ENCODE assay signal across 9 mouse cellular contexts in genomic region chr6:71143154-71143893, GRCm38 (mm10). TPM values are rescaled to one million over a fixed set of nuclear protein-coding genes. Genes with fewer than 3 reads are reported as not detected.
DNase-seq lines count a peak whose midpoint lies in the region; ATAC-seq and TF ChIP-seq lines count a peak whose summit lies in the region.
"Had no signal": no experiment of that assay in that cellular context is flagged by ENCODE, and none has a peak within 500 bp of the region (broad histone marks: within the 10 kb centered on the region; RNA-seq: fewer than 3 reads in every experiment).

No protein-coding gene starts in this region.

- no peak for ATAC-seq in hindbrain, embryonic 14.5 days (ENCODE audit: low FRiP score)
- no peak; the same call in 1 of the 2 replicates for ATAC-seq in liver, embryonic 12.5 days
- peak; percentile 1; the same call in 1 of the 2 replicates for ATAC-seq in stomach, postnatal 0 days (ENCODE audit: low FRiP score, low TSS enrichment)
- ATAC-seq in granulocyte monocyte progenitor cell, adult 5-6 weeks (replicated peaks; ENCODE audit: poor library complexity, severe bottlenecking): no peak
- ATAC-seq: Patski had no signal

- H3K4me2 ChIP-seq in hindbrain, embryonic 14.5 days (replicated peaks): peak overlapping the region; percentile 94
- peak overlapping the region; percentile 83 for H3K4me2 ChIP-seq in liver, embryonic 12.5 days
- peak overlapping the region; percentile 78 for H3K4me2 ChIP-seq in stomach, postnatal 0 days (replicated peaks; ENCODE audit: low read depth)

- H3K9me3 ChIP-seq in hindbrain, embryonic 14.5 days (ENCODE audit: control insufficient read depth, low read length): no peaks in the 10 kb centered on the region
- no peaks in the 10 kb centered on the region for H3K9me3 ChIP-seq in liver, embryonic 12.5 days (replicated peaks)
- H3K9me3 ChIP-seq in stomach, postnatal 0 days (ENCODE audit: control insufficient read depth, low read length): no peaks in the 10 kb centered on the region

- peak overlapping the region; percentile 84 for H3K9ac ChIP-seq in hindbrain, embryonic 14.5 days
- H3K9ac ChIP-seq in liver, embryonic 12.5 days: peak overlapping the region; percentile 65
- peak overlapping the region; percentile 80 for H3K9ac ChIP-seq in stomach, postnatal 0 days (ENCODE audit: low read length)

- H3K27ac ChIP-seq in layer of hippocampus, adult 2 months: peak overlapping the region; percentile 91
- peak overlapping the region; percentile 79; the same call in 1 of the 2 replicates for H3K27ac ChIP-seq in hindbrain, embryonic 14.5 days
- H3K27ac ChIP-seq in liver, embryonic 12.5 days: 0 out of 2 replicates have a peak overlapping the region, but pooled peaks have one; percentile 54
- H3K27ac ChIP-seq in stomach, postnatal 0 days (replicated peaks): peak overlapping the region; percentile 80; the same call in 1 of the 2 replicates

- DNase-seq in layer of hippocampus, adult 2 months (ENCODE audit: low spot score in 2 of 2): no peak
- DNase-seq in layer of hippocampus, adult 18-20 months (ENCODE audit: low spot score in 2 of 2): no peak
- DNase-seq in cerebellum, postnatal 25 days: peak; percentile 23 to 34
- DNase-seq in hindbrain, embryonic 14.5 days (ENCODE audit: low spot score): no peak
- no peak for DNase-seq in stomach, postnatal 0 days (ENCODE audit: low spot score)
- no peak for DNase-seq in urinary bladder, adult 18-20 months (ENCODE audit: low spot score in 2 of 2)

- H3K4me1 ChIP-seq in hindbrain, embryonic 14.5 days (replicated peaks; ENCODE audit: control insufficient read depth, insufficient read depth, low read length): 0 out of 2 replicates have a peak, but pooled peaks cover 5% of the 10 kb centered on the region
- peaks cover 21% of the 10 kb centered on the region for H3K4me1 ChIP-seq in liver, embryonic 12.5 days
- H3K4me1 ChIP-seq in stomach, postnatal 0 days (replicated peaks; ENCODE audit: control insufficient read depth, insufficient read depth): no peaks in the 10 kb centered on the region

- no peak for TF ChIP-seq CTCF in layer of hippocampus, adult 2 months (conservative IDR thresholded peaks at IDR 0.05)
- TF ChIP-seq CTCF in stomach, postnatal 0 days (IDR thresholded peaks at IDR 0.05; ENCODE audit: low read depth): no peak

- TF ChIP-seq EP300 in stomach, postnatal 0 days (optimal IDR thresholded peaks at IDR 0.05): no peak

- no peaks in the 10 kb centered on the region for H3K27me3 ChIP-seq in hindbrain, embryonic 14.5 days (ENCODE audit: control insufficient read depth, insufficient read depth, low read length)
- peaks cover 15% of the 10 kb centered on the region; the same call in 1 of the 2 replicates for H3K27me3 ChIP-seq in liver, embryonic 12.5 days (replicated peaks)
- no peaks in the 10 kb centered on the region for H3K27me3 ChIP-seq in stomach, postnatal 0 days (ENCODE audit: control insufficient read depth, insufficient read depth, low read length)
- H3K27me3 ChIP-seq: Patski had no signal

- no peaks in the 10 kb centered on the region for H3K36me3 ChIP-seq in hindbrain, embryonic 14.5 days (replicated peaks; ENCODE audit: control insufficient read depth, insufficient read depth)
- no peaks in the 10 kb centered on the region for H3K36me3 ChIP-seq in liver, embryonic 12.5 days
- H3K36me3 ChIP-seq in stomach, postnatal 0 days (ENCODE audit: control insufficient read depth, insufficient read depth, low read length): no peaks in the 10 kb centered on the region

- H3K4me3 ChIP-seq in layer of hippocampus, adult 2 months: peak overlapping the region; percentile 81
- peak overlapping the region; percentile 67 for H3K4me3 ChIP-seq in hindbrain, embryonic 14.5 days (replicated peaks; ENCODE audit: low read length)
- H3K4me3 ChIP-seq in liver, embryonic 12.5 days: peak overlapping the region; percentile 60
- peak overlapping the region; percentile 61 for H3K4me3 ChIP-seq in stomach, postnatal 0 days (ENCODE audit: low read depth, low read length)

- 2% methylated on average over 19 of the region's 19 CpGs for WGBS in hindbrain, embryonic 14.5 days
- 4% methylated on average over 19 of the region's 19 CpGs for WGBS in liver, embryonic 12.5 days (ENCODE audit: insufficient replicate concordance)
- 2% methylated on average over 19 of the region's 19 CpGs for WGBS in stomach, postnatal 0 days

RNA-seq across cellular contexts. Expression of gene Thnsl2, which starts 0.9 kb away (rescaled TPM):
- 1 to 10 TPM; 3.9 to 4.1 TPM for total RNA-seq in layer of hippocampus, adult 2 months (2021)
- total RNA-seq in layer of hippocampus, adult 18-20 months (2021): 1 to 10 TPM; 4.1 to 4.9 TPM
- 4.5 and 5.5 TPM in 2 replicates for polyA plus RNA-seq in hindbrain, embryonic 14.5 days (2014; fragmentation: Nextera tagmentation; extraction: Ambion mirVana)
- polyA plus RNA-seq in liver, embryonic 12.5 days (2016; fragmentation: Nextera tagmentation; extraction: Ambion mirVana): 6.4 TPM in 2 replicates
- polyA plus RNA-seq in stomach, postnatal 0 days (2015; fragmentation: Nextera tagmentation; extraction: Ambion mirVana): 10.0 TPM in 2 replicates
- total RNA-seq in granulocyte monocyte progenitor cell, adult 5-6 weeks (2014; fragmentation: Nextera tagmentation): 0.17 and 0.69 TPM in 2 replicates
- total RNA-seq in granulocyte monocyte progenitor cell, adult 5-6 weeks (2017): 0.10 and 1.3 TPM in 2 replicates

RNA-seq across cellular contexts. Expression of gene Fabp1, which starts 56.3 kb away (rescaled TPM):
- not detected for total RNA-seq in layer of hippocampus, adult 2 months (2021)
- not detected for total RNA-seq in layer of hippocampus, adult 18-20 months (2021)
- not detected in 2 replicates for polyA plus RNA-seq in hindbrain, embryonic 14.5 days (2014; fragmentation: Nextera tagmentation; extraction: Ambion mirVana)
- 109 and 117 TPM in 2 replicates for polyA plus RNA-seq in liver, embryonic 12.5 days (2016; fragmentation: Nextera tagmentation; extraction: Ambion mirVana)
- 208 and 210 TPM in 2 replicates for polyA plus RNA-seq in stomach, postnatal 0 days (2015; fragmentation: Nextera tagmentation; extraction: Ambion mirVana)
- total RNA-seq in granulocyte monocyte progenitor cell, adult 5-6 weeks (2014; fragmentation: Nextera tagmentation): 0.73 TPM in 1 of 2 replicates, not detected in the other
- not detected in 2 replicates for total RNA-seq in granulocyte monocyte progenitor cell, adult 5-6 weeks (2017)
- polyA plus RNA-seq: Patski had no signal

Comparison
In these comparisons a context has a peak if more than half of its experiments do, and no peak if none do; other contexts are left out.
1. DNase-seq: peak in cerebellum, postnatal 25 days (2 of 2); none in layer of hippocampus, adult 2 months (0 of 2), layer of hippocampus, adult 18-20 months (0 of 2), hindbrain, embryonic 14.5 days (single experiment), stomach, postnatal 0 days (single experiment) and urinary bladder, adult 18-20 months (0 of 2).
2. Peak in every context shown above with its lines, with median percentiles within 50 percentile points of each other: H3K27ac ChIP-seq, H3K4me3 ChIP-seq, H3K4me2 ChIP-seq and H3K9ac ChIP-seq.